Mouse (Mus musculus): ENCODE data around the gene Shld1.

The Shld1 gene

DNA sequence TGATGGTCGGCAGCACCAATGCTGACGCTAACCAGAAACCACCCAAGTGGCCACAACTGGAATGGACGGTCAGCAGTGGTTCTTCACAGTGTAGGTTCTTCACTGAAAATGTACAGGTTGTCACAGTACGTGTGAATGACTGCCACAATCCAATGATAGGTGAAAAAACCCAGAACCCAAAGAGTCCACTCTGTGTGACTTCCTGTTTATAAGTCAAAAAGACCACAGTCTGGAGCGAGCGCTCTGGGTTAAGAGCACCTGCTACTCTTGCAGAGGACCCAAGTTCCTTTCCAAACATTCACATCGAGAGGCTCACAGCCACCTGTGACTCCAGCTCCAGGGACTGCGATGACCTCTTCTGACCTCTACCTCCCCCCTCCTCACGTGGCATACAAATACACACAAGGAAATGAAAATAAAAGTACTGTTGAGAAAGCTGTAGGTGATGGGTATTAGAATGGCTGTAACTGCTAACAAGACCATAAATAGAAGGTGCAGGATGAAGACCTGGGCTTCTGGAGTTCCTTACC is 38.7 kb downstream of the Shld1 start:
- no peak for DNase-seq

DNA sequence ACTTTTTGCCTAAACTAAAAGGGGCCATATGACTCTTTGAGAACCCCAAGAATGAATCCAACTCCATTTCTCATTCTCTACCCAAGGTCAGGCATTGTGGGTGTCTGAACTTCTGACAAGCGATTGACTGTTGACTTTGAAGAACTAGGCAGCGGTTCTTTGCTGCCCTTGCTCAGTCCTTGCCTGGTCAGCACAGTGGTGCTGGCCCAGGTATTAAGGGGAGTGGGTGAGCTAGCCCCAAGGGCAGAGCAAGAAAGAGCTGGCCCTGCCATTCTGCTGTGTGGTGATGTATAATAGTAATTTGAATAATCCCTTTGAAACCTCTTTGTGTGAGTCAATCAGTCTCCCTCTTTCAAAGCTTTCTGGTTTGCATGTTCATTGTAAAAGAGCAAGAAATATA is 39.4 kb downstream of the Shld1 start:
- DNase-seq = no peak

DNA sequence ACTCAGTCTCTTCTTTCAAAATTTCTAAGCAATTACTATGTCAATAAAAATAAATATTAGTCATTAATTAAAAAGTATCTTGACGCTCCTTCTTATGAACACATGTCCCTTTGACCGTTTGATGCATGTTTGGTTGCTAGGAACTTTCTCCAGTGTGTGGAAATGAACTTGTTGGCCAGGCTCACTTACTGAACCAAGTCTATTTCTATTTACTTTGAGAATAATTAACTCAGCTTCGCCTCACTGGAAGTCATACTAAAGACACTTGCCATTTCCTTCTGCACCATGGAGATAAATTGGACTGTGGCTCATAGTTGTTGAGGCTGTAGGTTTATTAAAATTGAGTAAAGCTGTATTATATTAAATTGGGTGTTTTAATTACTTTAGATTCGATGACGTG is 46.2 kb downstream of the Shld1 start:
- DNase-seq = no peak

DNA sequence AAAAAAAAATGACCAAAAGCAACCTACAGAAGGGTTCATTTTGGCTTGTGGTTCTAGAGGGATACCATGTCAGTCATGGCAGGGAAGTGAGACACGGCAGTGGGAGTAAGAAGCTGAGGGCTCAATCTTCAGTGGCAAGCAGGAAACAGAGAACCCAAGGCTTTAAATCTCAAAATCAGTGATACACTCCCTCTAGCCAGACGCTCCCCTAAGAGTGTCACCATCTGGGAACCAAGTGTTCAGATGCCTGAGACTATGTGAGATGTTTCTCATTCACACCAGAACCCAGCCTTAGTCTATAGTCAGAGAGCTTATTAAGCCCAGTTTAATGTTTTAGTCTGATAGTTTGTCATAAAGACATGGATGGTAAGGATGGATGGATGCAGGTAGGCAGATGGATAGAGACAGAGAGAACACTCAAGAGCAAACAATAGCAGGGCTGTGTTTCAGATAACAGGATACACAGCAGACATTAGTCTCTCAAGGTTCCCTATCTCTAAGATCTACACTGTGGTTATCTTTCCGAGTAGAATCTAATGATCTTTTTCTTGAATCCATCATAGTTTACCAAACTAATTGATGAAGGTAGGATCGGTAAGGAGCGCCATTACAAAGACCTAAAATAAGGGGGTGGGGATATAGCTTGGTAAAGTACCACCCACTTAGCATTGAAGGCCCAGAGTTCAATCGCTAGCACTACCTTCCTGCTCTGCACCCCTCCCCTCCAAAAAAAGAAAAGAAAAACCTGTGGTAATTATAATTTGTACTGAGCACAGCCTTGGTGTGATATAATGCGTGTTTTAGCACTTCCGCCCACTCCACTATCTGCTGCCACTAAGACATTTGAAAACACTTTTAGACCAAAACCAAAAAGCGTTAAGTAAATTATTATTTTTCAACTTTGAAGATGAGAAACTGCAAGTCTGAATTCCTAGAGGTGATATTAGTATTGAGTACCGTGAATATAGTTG is 47.2 kb downstream of the Shld1 start:
- no peak for DNase-seq

DNA sequence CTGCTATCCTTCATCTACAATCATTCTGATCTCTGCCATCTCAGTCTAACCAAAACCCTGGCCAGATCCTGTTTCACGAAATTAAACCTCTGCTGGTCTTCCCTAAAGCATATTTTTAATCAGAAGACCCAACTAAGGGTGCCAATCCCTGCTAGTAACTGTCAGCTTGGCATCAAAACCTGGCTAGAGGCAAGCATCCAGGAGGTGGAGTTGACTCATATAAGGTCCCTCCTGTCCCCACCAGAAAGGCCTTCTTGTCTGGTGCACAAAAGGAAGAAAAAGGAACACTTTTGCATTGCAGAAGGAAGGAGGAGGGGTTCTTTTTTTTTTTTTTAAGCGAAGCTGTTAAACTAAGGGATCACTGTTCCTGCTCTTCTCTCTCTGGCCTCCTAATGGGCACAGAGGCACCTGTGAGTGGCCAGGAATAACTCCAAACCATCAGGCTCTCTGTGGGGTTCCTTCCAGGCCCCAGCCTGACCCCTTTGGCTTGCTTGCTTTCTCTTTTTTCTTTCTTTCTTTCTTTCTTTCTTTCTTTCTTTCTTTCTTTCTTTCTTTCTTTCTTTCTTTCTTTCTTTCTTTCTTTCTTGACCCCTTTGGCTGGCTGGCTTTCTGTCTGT is 52.2 kb downstream of the Shld1 start:
- DNase-seq = no peak

DNA sequence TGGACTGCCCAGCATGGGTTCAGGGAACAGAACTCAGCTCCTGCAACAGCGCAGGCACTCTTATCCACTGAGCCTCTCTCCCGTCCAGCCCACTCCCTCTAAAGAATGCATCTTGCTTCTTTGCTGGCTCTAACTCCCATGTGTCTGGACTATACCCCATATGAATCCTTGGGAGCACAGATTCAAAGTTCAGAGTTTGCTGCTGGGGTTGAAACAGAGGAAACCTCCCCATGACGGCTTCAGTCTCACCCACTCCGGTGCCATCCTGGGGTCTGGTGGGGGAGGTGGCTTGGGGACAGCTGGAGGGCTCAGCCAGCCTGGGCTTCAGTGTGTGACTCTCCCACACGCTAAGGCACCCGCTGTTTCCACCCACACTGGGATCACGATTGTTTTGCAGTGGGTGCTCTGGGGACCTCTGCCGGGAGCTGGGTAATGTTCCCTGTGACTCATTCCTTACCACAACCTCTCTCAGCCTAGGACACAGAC is 55.2 kb downstream of the Shld1 start:
- peak; percentile 24 for DNase-seq

DNA sequence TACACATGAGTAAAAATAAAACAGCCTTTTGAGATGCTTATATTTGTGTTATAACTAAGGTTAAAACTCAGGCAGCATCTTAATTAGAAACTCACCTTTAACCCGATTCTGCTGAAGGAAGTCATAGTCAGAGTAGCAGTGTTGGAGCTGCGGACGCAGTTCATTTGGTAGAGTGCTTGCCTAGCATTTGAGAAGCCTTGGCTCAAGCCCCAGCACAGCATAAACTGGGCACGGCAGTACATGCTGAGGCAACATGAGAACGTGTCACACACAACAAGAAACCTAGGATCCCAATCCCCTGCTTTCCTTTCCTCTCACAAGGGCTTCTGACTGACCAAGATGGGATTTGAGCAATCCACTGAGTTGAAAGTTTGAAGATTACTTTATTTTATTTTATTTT is 58.1 kb downstream of the Shld1 start:
- DNase-seq = no peak

DNA sequence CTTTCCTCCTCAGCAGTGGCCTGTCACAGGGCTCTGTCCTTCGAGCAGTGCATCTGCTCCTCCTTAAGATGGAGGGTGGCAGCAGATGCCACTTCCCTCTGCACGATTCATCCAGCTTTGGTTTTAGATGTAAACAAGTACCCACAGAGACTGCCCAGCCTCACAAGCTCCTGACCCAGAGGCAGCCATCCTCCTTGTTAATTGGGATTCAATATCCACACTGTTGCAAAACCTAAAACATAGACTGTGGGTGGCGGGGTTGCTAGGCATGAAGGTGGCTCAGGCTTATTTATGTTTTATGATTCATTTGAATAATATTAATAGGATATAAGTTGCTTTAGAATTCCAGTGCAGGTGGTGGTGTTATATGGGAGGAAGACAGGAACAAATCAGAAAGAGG is 59.4 kb downstream of the Shld1 start:
- no peak for DNase-seq

DNA sequence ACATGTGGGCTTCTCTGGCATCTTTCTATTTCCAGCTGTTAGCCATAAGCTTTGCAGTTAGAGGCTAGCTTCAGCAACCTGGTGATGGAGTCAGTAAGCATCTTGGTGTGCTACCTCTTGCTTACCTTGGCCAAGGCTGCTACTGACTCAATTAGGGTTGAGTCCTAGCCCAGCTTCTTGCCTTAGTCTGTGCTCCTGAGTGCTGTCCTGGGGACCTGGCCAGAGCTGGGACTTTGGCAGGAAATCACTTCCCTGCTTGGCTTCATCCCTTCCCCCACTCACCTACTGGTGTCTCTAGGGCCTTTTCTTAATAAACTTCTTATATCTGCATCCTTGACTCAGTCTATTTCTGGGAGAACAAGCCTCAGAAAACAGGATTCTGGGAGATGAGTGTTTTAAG is 64.0 kb downstream of the Shld1 start:
- no peak for DNase-seq

DNA sequence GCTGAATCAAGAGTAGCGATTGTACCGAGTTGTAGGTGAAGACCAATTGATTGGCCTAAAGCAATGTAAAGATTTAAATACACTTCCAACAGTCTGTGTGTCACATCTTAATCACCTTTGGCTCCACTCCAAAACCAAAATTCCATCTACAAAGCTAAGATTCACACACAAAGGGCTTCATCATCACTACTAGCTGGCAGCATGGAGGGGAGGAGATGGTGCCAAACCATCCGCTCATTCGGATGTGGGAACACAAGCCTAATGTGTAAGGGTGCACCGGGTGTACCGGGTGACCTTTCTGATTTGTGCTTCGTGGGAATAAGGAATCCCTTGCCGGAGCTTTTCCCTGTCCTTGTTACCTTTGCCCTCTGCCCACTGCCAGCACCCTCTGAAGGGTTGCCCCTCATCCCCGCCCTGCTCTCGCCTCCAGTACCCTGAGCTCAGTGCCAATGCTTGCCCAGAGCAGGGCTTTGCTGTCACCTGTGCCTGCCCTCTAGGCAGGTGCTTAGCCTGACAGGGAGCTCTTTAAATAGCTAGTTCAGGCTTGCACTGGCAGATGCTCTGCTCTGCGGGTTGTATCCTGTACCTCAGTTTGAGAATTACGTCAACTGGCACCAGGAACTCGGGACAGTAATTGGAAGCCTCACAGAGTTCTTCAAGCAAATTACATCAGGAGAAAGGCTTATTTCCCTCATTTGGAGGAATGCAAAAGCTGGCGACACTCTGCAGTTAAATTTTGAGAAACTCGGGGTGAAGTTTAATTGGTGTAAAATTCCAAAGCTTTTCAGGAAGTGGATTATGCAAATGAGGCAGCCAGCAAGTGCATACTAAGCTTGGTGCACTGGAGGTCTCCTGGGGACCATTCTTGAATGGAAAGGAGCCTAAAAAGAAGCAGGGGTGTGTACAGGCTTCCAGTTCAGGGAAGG is 64.7 kb downstream of the Shld1 start:
- DNase-seq = no peak

DNA sequence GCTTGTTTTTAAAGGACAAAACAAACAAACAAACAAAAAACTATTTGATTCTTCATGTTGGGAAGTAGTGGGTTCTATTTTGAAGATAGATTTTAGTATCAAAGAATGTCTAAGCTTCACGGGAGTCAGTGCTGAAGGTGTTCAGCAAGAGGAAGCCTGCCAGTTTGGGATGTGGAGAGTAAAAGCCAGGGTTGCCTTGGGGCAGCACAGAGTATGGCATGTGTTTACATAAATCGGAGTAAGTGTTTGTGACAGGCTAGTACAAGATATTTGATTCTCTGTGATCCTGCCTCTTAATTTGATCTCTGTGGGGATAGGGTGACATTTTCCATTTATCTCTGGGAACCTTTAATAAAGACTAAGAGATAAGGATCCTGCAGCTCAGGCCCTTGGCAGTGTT is 65.7 kb downstream of the Shld1 start:
- no peak for DNase-seq

DNA sequence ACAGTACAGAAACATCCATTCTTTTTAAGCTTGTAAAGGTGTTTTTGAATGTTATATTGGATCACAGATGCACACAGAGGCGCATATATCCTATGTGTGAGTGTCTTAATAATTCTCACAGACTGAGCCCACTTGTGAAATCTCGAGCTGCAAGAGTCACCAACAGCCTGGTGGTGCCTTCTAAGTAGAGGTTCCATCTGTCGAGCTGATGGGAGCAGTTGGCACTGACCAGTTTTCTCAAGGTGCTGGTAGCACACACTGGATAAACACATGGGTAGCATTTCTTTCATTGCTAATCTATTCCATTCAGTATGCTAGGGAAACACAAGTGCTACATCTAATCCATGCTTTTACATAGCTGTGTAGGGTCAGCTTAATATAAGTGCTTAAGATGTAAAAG is 66.4 kb downstream of the Shld1 start:
- DNase-seq = no peak

DNA sequence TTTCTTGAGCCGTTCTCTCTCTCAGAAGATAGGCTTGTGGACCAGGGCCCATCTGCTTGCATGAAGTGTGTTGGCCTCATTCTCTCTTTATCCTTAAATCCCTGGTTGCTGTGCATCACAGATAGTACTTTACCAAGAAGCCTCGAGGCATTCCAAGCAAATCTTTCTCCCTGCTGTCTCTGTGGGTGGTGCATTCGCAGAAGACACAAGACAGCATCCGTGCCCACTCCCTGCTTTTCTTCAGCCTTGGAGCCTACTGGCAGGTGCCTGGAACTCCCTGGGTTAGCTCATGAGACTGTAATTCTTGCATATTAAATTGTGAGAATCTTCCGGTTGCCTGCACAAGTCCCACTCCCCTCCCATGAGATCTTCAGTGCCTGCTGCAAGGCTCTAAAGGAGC is 71.2 kb downstream of the Shld1 start:
- DNase-seq = no peak

DNA sequence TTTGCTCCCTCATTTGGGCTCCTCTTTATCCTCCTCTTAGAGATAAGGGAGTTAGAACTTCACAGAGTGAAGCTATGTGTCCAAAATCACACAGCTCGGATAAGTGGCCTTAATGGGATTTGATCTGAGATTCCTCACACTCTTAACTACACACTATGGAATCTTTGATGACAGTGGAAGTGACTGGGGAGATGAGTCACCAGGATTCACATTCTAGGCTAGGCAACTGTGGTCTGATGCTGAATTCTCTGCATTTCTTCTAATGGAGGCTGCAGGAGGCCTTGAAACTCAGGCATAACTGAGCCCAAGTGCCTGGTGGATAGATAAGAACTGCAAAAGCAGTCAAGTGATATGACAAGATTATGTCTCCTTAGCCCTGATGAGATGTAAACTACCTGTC is 84.1 kb downstream of the Shld1 start:
- no peak for DNase-seq

DNA sequence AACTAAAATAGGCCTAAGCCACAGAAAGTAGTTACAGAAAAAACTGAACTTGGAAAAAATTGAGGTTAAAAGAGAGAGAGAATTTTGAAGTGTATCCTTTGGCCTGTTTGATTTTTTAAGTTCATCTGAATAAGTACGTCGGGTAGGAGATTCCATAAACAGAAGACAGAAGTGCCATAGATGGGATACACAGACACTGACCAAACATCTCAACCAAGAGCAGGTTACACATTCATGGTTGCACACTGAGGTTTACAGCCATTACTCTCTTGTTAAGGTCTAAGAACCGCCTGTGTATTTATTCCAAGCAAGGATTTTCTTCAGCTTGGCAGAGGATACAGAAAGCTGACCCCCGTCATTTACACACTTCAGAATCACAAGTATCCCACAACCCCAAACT is 94.2 kb downstream of the Shld1 start, which contains the start of gene Chgb:
Gene Chgb (plus strand): TSS at position 301 of the 400 bp plus-strand sequence.
- no peak for DNase-seq

DNA sequence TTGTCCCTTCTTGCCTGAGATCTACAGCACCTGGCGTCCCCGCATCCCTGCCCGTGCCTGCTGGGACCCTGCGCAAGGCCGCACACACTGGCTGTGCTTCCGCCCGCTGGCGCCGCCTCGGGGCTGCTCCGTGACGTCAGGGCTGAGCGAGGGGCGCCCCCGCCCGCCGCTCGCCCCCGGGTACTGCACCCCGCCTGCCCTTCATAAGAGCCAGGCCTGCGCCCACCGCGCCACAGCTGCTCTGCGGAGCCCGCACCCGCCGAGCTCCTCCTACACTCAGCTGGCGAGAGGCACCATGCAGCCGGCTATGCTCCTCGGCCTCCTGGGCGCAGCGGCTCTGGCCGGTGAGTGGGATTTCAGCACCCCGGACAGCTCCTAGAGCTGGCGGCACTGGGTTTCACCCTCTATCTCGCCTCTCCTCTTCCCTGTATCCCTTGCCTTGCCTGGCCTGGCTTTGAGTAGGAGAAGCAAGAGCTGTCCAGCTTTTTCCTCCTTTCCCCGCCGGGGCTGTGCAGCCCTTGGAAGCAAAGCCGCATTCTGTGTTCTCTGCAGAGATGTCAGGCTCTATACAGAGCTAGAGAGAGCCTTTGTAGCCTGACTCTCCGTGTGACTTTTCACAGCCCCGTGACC is 94.8 kb downstream of the Shld1 start:
- peak; percentile 97 for DNase-seq

DNA sequence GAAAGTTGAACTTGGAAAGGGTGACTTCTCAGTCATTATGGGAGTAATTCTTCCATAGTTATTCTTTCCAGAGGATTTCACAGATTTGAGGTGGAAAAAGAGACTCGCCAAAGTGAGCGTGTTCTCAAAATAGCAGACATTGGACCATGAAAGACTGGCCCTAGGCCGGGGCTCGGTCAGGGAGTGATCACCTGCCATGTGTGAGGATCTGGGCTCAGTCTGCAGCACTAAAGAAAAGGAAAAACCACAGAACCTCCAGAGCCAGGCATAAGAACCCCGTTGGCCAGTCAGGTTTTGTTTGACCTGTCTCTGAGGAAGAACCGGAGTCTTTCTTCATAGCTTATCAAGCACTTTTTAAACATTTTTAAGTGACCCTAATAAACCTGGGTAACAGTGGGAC is 97.3 kb downstream of the Shld1 start:
- no peak for DNase-seq

DNA sequence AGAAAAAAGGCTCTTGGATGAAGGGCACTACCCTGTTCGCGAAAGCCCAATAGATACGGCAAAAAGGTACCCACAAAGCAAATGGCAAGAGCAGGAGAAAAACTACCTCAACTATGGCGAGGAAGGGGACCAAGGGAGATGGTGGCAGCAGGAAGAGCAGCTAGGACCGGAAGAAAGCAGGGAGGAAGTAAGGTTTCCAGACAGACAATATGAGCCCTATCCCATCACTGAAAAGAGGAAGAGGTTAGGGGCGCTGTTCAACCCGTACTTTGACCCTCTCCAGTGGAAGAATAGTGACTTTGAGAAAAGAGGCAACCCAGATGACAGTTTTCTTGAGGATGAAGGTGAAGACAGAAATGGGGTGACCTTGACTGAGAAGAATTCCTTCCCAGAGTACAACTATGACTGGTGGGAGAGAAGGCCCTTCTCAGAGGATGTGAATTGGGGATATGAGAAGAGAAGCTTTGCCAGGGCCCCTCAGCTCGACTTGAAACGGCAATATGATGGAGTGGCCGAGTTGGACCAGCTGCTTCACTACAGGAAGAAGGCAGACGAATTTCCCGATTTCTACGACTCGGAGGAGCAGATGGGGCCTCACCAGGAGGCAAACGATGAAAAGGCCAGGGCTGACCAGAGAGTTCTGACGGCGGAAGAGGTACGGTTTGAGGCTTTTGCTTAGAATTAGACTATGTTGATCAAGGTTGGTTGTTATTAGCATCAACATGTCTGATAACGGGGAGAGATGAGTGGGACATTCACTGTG is 106.9 kb downstream of the Shld1 start:
- no peak for DNase-seq

DNA sequence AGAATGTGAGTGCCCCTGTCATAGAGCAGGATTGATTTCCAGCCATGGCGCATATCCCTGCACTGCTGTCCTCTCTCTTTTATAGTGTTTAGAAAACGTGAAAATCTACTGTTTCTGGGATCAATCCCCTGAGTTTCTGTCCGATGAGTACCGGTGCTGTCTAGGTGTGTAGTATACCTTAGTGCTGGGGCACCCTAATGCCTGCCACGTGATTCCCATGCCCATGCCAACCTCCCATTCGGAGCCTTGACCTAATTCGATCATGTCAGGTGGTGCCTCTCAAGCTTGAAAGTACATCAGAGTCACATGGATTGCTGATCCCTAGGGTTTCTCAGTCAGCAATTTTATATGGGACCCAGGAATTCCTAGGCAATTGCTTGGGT is 107.5 kb downstream of the Shld1 start:
- DNase-seq = no peak
